Mouse (Mus musculus) intestine, embryonic 14.5 days (tissue): ENCODE results near the gene Ift122. TPM values are rescaled to one million over a fixed set of nuclear protein-coding genes. Genes with fewer than 3 reads are reported as not detected.

Experiments
- ATAC-seq: fragments of 200-750 bp; cut with Nextera tagmentation; replicated peaks from 2 replicates; pipeline ENCODE4 v1.8.0; 2017; ENCODE audit warnings: low read depth, moderate number of reproducible peaks, moderate TSS enrichment, moderate library complexity; ENCODE audit not compliant: low FRiP score, low TSS enrichment
- DNase-seq: peaks from one replicate; pipeline ENCODE4 v3.0.0-alpha.2; 2018; ENCODE audit warnings: low spot score
- H3K27ac ChIP-seq: fragments of 300-500 bp; sonication (generic); 2 replicates; pipeline ENCODE4 v1.5.1; 2014; ENCODE audit warnings: low read depth, mild to moderate bottlenecking, control low read depth
- H3K27me3 ChIP-seq: fragments of 300-500 bp; sonication (generic); replicated peaks from 2 replicates; pipeline ENCODE4 v1.6.1; 2014; ENCODE audit warnings: low read length, control low read depth; ENCODE audit not compliant: control insufficient read depth, insufficient read depth
- H3K36me3 ChIP-seq: fragments of 300-500 bp; sonication (generic); 2 replicates; pipeline ENCODE4 v1.6.1; 2014; ENCODE audit warnings: low read length, control low read depth; ENCODE audit not compliant: control insufficient read depth, insufficient read depth
- H3K4me1 ChIP-seq: fragments of 300-500 bp; sonication (generic); replicated peaks from 2 replicates; pipeline ENCODE4 v1.6.1; 2014; ENCODE audit warnings: low read length, control low read depth, mixed read lengths; ENCODE audit not compliant: control insufficient read depth, insufficient read depth
- H3K4me2 ChIP-seq: fragments of 300-500 bp; sonication (generic); 2 replicates; pipeline ENCODE4 v1.6.1; 2014; ENCODE audit warnings: low read length
- H3K4me3 ChIP-seq: fragments of 300-500 bp; sonication (generic); 2 replicates; pipeline ENCODE4 v1.5.1; 2014; ENCODE audit warnings: low read depth, low read length, control low read depth, mixed read lengths
- H3K9ac ChIP-seq: fragments of 300-500 bp; sonication (generic); 2 replicates; pipeline ENCODE4 v1.6.1; 2014; ENCODE audit warnings: mild to moderate bottlenecking, low read length
- H3K9me3 ChIP-seq: fragments of 300-500 bp; sonication (generic); 2 replicates; pipeline ENCODE4 v1.6.1; 2016; ENCODE audit warnings: low read length, control low read depth; ENCODE audit not compliant: control insufficient read depth
- WGBS: fragments of 180-500 bp; shearing (Covaris S2); extraction: QIAGEN DNeasy Blood & Tissue Kit; methylation state at CpG from one replicate; pipeline ENCODE4 v1.1.7; 2014; 5-methylcytosine and 5-hydroxymethylcytosine counted together
- polyA plus RNA-seq: library from polyadenylated mRNA; unstranded; fragments of >200 nt; fragmentation: Nextera tagmentation; extraction: Ambion mirVana; gene quantifications from 2 replicates; pipeline ENCODE4 v1.2.1, GENCODE M21; 2014

Gene Ift122
- polyA plus RNA-seq, 1 experiment from 2014 or later: 18.4 TPM

DNA sequence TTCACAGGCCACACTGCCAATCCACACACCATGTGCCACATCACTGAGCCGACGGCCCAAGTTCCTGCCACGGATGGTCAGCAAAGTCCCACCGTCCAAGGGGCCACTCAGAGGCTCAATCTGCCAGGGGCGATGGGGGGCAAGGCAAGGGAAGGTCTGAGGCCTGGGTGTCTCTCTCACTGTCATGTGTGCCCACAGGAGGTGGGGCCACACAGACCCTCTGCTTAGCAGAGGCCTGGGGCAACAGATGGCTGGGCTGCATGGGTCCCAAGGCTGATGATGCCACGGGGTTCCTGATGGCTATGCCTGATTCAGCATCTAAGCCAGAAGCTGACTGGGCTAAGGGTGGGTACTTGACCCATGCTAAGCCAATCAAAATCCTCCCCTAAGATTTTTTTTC lies 115.4 kb downstream of the Ift122 start:
- WGBS: 82% methylated on average over 6 of the region's 6 CpGs
- no peak for ATAC-seq
- no peak overlapping the region for H3K27ac ChIP-seq
- H3K4me3 ChIP-seq: no peak overlapping the region
- H3K27me3 ChIP-seq: no peaks in the 10 kb centered on the region
- no peak for DNase-seq
- no peak overlapping the region for H3K4me2 ChIP-seq
- peaks cover 12% of the 10 kb centered on the region for H3K4me1 ChIP-seq
- no peak overlapping the region for H3K9ac ChIP-seq
- peaks cover 44% of the 10 kb centered on the region for H3K36me3 ChIP-seq
- no peaks in the 10 kb centered on the region for H3K9me3 ChIP-seq

DNA sequence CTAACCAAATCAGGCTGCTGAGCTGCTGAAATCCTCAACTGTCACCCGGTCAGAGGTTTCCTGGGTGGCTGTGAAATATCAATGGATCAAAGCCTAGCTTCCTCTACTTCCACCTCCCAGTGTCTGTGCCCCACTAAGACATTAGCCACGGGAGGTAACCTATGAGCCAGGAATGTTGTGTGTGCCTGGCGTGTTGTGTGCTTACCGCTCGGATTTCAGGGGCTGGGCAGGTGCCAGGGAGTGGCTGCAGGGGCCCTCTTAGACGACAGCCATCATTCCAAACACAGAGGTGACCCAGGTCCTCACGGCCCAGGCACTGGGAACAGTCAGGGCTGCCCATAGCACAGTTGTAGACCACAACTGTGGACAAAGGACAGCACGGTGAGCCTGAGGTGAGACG lies 115.8 kb downstream of the Ift122 start:
- H3K27me3 ChIP-seq: no peaks in the 10 kb centered on the region
- DNase-seq (no peak), ATAC-seq (no peak)
- 73% methylated on average over 9 of the region's 9 CpGs for WGBS
- H3K4me3 ChIP-seq: no peak overlapping the region
- H3K9me3 ChIP-seq: no peaks in the 10 kb centered on the region
- peaks cover 12% of the 10 kb centered on the region for H3K4me1 ChIP-seq
- H3K36me3 ChIP-seq: peaks cover 40% of the 10 kb centered on the region
- H3K4me2 ChIP-seq: no peak overlapping the region
- no peak overlapping the region for H3K9ac ChIP-seq
- no peak overlapping the region for H3K27ac ChIP-seq

DNA sequence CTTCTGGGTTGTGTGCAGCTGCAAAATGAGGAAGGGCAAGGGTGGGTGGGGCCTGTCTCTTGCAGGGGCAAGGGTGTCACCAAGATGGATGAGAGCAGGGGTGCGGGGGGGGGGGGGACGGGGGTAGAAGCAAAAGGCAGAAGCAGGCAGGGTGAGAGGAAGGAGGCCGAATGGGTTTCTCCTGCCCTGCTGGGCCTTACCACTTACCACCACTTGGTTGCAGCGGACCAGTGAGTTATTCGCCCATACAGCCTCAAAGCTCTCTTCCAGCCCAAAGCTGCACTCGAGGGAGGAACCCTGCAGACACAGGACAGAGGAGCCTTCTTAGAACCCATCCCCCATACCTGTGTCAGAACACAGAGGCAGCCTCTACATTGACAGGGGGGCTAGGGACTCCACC lies 116.7 kb downstream of the Ift122 start:
- Histone ChIP-seq H3K36me3 (peaks cover 35% of the 10 kb centered on the region), H3K4me1 (peaks cover 12% of the 10 kb centered on the region), H3K9ac (no peak overlapping the region), H3K27me3 (no peaks in the 10 kb centered on the region), H3K4me2 (no peak overlapping the region), H3K4me3 (no peak overlapping the region), H3K27ac (no peak overlapping the region), H3K9me3 (no peaks in the 10 kb centered on the region)
- WGBS: 58% methylated on average over 4 of the region's 6 CpGs
- DNase-seq (no peak), ATAC-seq (no peak)

DNA sequence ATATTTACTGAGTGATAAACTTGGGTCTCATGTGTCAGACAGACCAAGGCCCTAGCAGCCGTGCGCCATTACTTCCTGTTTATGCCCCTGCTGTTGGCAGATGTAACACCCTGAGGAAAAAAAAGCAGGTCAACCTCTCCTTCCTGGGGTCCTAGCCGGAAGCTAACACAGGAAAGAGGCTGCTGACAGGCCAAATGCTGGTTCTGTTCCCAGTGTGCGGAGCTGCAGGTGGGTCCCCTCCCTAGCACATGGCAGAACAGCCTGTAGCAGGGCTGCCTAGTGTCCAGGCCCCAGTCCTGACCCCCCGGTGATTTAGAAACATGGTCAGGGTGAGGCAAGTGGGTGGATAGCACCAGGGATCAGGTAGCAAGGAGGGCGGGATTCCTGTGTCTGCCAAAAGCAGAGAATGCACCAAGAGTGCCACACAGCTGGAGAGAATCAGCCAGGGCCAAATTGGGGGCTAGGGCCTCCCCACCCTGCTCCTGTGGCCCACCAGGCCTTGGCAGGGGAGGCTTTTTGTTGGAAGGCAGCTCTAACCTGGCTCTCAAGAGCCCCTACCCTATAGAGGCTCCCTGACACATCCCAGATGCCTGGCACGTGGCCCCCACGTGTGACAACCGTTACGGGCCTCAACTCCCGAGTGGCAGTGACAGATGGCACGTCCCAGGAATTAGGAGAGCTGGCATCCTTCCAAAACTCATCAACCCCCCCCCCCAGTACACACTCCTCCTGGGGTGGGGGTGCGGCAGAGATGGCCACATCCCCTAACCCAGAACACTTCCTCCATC lies 118.2 kb downstream of the Ift122 start:
- Histone ChIP-seq H3K4me3 (no peak overlapping the region), H3K27me3 (no peaks in the 10 kb centered on the region), H3K9me3 (no peaks in the 10 kb centered on the region), H3K36me3 (peaks cover 28% of the 10 kb centered on the region), H3K9ac (no peak overlapping the region), H3K4me2 (no peak overlapping the region), H3K4me1 (peaks cover 12% of the 10 kb centered on the region), H3K27ac (no peak overlapping the region)
- DNase-seq: no peak
- ATAC-seq: no peak; the same call in 1 of the 2 replicates
- 39% methylated on average over 13 of the region's 13 CpGs for WGBS

DNA sequence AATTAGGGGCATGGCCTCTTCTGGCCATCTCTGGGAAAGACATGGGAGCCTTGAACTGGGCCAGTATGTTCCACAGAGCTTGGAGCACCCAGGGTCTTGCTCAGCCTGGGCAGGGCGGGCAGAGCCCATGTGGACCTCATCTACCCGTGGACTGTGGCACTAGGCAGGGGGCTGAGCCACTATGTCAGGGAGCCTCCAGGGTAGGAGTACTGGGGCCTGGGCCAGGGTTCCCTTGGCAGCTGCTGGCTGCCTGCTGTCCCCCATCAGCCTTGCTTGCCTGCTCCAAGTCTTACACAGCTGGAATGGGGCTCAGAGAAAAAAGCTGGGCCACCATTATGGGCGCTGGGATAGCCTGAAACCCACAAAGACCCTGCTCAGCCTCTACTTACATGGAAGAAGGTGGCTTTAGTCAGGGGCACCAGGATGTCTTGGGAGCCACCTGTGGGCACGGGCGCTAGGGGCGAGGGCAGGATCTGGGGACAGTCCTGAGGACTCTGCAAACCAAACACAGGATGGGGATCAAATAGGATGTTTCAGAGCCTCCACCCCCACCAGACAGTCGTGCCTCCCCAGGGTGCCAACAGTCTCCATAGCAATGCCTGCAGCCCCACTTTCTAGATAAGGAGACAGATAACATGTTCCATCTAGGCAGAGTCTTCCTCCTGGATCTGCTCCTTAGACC lies 119.0 kb downstream of the Ift122 start:
- Histone ChIP-seq H3K4me3 (no peak overlapping the region), H3K27ac (no peak overlapping the region), H3K4me2 (no peak overlapping the region), H3K4me1 (peaks cover 12% of the 10 kb centered on the region), H3K36me3 (peaks cover 24% of the 10 kb centered on the region), H3K9me3 (no peaks in the 10 kb centered on the region), H3K27me3 (no peaks in the 10 kb centered on the region), H3K9ac (no peak overlapping the region)
- WGBS: 82% methylated on average over 7 of the region's 7 CpGs
- ATAC-seq (no peak), DNase-seq (no peak)

DNA sequence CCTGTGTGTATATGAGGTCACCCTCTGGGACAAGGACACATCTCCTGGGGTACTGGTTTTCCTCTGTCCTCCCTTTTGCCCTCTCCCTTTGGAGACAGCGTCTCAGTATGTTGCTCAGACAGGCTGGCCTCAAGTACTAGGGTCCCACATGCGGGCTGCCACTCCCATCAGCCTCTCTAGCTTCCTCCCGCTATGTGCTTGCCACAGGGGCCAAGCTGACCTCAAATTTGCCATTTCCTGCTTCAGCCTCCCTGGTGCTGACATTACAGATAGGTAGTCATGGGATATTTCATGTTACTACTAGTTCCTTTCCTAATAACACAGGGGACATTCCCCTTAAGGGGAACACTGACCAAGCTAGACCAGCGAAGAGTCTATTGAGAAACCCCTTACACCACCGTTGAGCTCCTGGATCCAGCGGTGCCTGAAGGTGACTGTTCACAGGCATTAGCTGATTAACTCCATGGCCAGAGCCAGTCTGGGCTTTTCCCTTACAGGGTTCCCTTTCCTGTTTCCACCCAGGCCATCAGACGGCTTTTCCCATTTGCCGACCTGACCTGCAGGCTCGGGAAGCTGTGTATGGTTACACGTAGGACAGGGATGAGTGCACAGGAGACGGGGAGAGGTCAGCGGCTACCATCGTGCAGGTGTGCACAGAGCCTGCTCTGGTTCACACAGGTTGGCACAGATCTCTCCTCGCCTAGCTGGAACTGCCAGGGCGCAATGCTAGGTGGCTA lies 120.0 kb downstream of the Ift122 start:
- Histone ChIP-seq H3K9me3 (no peaks in the 10 kb centered on the region), H3K36me3 (peaks cover 23% of the 10 kb centered on the region), H3K4me3 (no peak overlapping the region), H3K27ac (no peak overlapping the region), H3K4me1 (peaks cover 12% of the 10 kb centered on the region), H3K9ac (no peak overlapping the region), H3K27me3 (no peaks in the 10 kb centered on the region), H3K4me2 (no peak overlapping the region)
- ATAC-seq (no peak), DNase-seq (no peak)
- WGBS: 83% methylated on average over 15 of the region's 15 CpGs

DNA sequence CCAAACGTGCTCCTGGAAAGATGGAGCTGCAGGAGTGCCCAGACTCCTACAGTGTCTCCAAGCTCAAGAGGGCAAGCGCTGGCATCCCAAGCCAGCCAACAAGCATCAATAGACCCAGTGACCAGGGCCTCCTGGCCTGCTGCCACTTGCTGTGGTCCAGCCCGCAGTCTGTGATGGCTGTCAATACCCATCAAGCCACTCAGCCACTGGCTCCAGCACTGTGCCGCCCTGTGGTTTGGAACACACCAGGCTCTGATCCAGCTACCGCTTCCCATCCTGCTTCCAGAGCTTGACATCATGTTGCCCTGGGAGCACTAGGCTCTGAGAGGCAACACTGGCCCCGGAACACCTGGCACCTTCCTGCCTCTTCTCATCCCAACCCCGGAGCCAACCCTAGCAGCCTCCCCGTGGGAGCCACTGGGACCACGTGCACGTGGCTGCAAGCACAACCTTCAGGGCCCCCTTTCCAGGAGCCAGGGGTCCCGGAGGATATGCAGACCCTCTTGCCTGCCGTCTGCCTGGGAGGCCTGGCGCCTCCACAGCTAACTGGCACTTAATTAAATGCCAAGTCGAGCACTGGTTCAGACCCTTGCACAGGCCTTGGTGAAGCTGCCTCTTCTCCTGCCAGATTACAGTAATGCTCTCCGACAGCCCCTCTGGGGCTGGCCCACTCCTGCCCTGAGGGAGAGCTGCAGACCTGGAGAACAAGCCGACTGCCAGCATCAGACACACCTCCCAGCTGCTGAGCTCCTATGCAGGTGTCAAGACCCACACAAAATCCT lies 120.8 kb downstream of the Ift122 start:
- Histone ChIP-seq H3K4me1 (peaks cover 12% of the 10 kb centered on the region), H3K9ac (no peak overlapping the region), H3K27ac (no peak overlapping the region), H3K4me2 (no peak overlapping the region), H3K9me3 (no peaks in the 10 kb centered on the region), H3K36me3 (peaks cover 21% of the 10 kb centered on the region), H3K27me3 (no peaks in the 10 kb centered on the region), H3K4me3 (no peak overlapping the region)
- DNase-seq: no peak
- WGBS: 75% methylated on average over 16 of the region's 16 CpGs
- ATAC-seq: no peak

DNA sequence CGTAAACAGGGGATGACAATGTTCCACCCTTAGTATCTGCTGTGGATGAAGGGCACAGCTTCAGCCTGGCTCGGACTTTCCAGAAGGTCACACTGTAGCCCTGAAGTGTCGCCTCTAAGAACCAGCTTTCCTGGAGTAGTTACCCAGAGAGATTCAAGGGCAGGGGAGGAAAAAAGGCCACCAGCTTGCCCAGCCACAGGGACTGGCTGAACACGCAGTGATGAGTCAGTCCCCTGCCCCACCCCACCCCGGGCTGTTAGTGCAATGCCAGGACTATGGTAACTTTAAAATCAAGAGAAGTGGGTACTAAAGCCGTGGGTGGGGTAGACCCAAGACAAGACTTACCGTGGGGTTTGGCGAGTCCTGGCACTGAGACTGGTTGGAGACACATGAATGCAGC lies 122.3 kb downstream of the Ift122 start:
- whole genome bisulfite sequencing: 87% methylated on average over 8 of the region's 8 CpGs
- Histone ChIP-seq H3K4me1 (peaks cover 18% of the 10 kb centered on the region), H3K4me3 (no peak overlapping the region), H3K9me3 (no peaks in the 10 kb centered on the region), H3K9ac (no peak overlapping the region), H3K27me3 (no peaks in the 10 kb centered on the region), H3K4me2 (no peak overlapping the region), H3K27ac (no peak overlapping the region), H3K36me3 (peaks cover 28% of the 10 kb centered on the region)
- no peak for ATAC-seq
- DNase-seq: no peak
